Mouse (Mus musculus) MN1 (cell line): Measurements from ENCODE around the gene 4932414N04Rik.
A peak's percentile ranks its signal among the peaks of the same experiment; 100 is the strongest.
"Not testable (repeated sequence)": the region's sequence is repeated elsewhere in the genome, so short reads cannot be mapped to it uniquely, and the experiment has no call there.

Experiments used
- DNase-seq: peaks from one replicate; pipeline ENCODE4 v3.0.0-alpha.2; 2016; ENCODE audit warnings: low spot score

Gene 4932414N04Rik

GRCm38 (mm10) chr2:68656186-68656585, at the start of gene 4932414N04Rik:
Gene 4932414N04Rik (plus strand): TSS chr2:68656486.
- DNase-seq: not testable (repeated sequence)

GRCm38 (mm10) chr2:68732216-68732615, 75.9 kb downstream of the 4932414N04Rik start:
- DNase-seq: no peak

- DNase-seq: no peak
Measured at GRCm38 (mm10) chr2:68739772-68740739, 83.8 kb downstream of the 4932414N04Rik start.

GRCm38 (mm10) chr2:68744599-68744998, 88.3 kb downstream of the 4932414N04Rik start:
- no peak for DNase-seq

- no peak for DNase-seq
Measured at GRCm38 (mm10) chr2:68756179-68756578, 99.9 kb downstream of the 4932414N04Rik start.

GRCm38 (mm10) chr2:68756793-68757192, 100.5 kb downstream of the 4932414N04Rik start:
- DNase-seq: peak; percentile 34

- DNase-seq: no peak
Measured at GRCm38 (mm10) chr2:68765371-68765770, 109.1 kb downstream of the 4932414N04Rik start.

- DNase-seq: no peak
Measured at GRCm38 (mm10) chr2:68767186-68767890, 111.1 kb downstream of the 4932414N04Rik start.

- no peak for DNase-seq
Measured at GRCm38 (mm10) chr2:68782268-68783132, 126.2 kb downstream of the 4932414N04Rik start.

GRCm38 (mm10) chr2:68783664-68784063, 127.4 kb downstream of the 4932414N04Rik start:
- DNase-seq: not testable (repeated sequence)

GRCm38 (mm10) chr2:68784710-68785427, 128.6 kb downstream of the 4932414N04Rik start:
- peak; percentile 76 for DNase-seq

- no peak for DNase-seq
Measured at GRCm38 (mm10) chr2:68787161-68787675, 130.9 kb downstream of the 4932414N04Rik start.

GRCm38 (mm10) chr2:68792296-68792695, 136.0 kb downstream of the 4932414N04Rik start:
- DNase-seq: no peak

GRCm38 (mm10) chr2:68793472-68793871, 137.2 kb downstream of the 4932414N04Rik start:
- no peak for DNase-seq

GRCm38 (mm10) chr2:68794181-68794580, 137.9 kb downstream of the 4932414N04Rik start:
- DNase-seq: no peak

GRCm38 (mm10) chr2:68794616-68795015, 138.3 kb downstream of the 4932414N04Rik start:
- DNase-seq: no peak

- DNase-seq: no peak
Measured at GRCm38 (mm10) chr2:68796011-68796775, 139.9 kb downstream of the 4932414N04Rik start.

GRCm38 (mm10) chr2:68797106-68797505, 140.8 kb downstream of the 4932414N04Rik start:
- DNase-seq: no peak
